Mouse (Mus musculus) regulatory T cell (primary cell): ENCODE measurements around the gene Sufu.

Source experiments
- in situ Hi-C: fragments of 300-600 bp; cut with MboI, MseI; formaldehyde crosslinking; loops from one replicate; pipeline ENCODE4 v1.15.1; 2025; ENCODE audit warnings: high pct_unique_total_duplicates

Sufu gene

GRCm38 (mm10) chr19:46527632-46528528 is 131.2 kb downstream of the Sufu start:
- in situ Hi-C loops, result no loop called here

GRCm38 (mm10) chr19:46528529-46529213 is 132.0 kb downstream of the Sufu start:
- in situ Hi-C loops, result no loop called here

DNA sequence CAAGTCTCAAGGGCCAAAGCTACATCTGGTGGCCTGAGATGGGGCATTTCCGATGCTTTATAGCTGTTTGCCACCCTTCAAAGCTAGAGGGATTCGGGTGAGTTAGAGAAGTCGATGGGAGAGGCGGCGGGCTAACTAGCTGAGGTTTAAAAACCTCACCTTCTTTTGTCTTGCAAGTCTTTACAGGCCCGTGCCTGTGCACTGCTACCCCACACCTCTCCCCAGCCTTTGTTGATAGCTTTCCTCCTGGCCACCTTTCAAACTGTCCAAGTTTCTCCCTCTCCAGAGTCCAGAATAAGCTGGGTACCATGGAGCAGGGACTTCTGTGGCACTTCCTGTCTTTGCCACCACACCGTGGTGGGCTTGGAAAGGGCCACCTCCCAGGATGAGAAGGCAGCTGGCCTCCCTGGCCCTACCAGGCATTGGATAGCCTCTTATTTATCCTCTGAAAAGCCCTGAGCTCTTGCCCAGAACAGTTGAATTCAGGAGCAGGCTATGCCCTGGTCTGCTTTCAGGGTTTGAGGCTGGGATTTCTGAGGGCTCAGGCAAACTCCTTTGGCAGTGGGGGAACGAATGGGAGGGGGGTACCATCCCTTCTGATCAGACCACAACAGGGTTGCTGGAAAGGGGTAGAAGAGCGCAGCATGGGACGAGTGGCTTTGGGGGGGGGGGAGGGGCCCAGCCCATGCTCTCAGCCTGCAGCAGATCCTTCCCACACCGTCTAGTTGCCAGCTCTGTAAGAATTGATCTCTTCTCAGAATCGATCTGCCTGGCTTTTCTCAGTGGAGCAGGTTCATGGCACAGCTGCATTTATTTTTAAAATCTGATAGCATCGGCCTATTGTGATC is 133.1 kb downstream of the Sufu start:
- in situ Hi-C loops, result no loop called here

GRCm38 (mm10) chr19:46530449-46530990 is 133.8 kb downstream of the Sufu start:
- in situ Hi-C loops, result no loop called here

DNA sequence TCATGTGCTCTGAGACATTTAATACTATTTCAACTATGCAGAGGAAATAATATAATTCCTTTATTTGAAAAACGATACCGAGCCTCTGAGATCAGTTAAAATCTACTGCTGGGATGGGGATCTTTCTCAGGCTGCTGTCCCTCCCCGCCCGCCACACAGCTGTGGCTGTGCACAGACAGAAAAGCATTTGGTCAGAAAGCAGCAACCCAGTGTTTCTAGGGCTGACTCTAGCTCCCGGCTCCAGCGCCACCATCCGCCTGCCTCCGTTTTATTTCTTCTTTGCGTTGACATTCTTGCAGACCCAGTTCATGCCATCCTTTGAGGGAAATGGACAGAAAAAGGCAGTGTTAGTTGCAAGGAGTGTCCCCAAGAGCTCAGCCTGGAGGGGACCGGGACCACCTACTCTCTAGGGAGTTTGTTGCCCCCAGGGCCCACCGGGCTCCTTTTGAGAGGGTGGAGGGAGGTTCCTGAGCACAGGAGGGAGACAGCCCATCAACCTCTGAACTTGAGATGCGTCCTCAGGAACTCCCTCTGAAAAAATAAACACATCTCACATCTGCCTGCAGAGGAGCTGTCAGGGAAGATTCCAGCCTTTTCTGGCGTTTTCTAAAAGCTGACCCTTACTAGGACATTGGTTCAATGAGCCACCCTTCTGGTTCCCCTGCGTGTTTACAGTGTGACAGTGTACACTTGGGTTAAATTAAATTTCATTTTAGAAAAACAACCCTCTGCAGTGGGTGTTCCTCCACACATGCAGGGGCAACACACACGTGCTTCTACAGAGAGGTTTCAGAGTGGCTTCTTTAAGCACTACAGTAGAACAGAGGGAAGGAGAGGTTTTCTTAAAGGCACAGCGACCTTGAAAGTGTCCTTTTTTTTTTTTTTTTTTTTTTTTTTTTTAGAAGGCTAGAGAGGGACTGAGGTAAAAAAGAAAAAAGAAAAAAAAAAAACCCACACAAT is 134.7 kb downstream of the Sufu start:
- in situ Hi-C loops, result no loop called here

DNA sequence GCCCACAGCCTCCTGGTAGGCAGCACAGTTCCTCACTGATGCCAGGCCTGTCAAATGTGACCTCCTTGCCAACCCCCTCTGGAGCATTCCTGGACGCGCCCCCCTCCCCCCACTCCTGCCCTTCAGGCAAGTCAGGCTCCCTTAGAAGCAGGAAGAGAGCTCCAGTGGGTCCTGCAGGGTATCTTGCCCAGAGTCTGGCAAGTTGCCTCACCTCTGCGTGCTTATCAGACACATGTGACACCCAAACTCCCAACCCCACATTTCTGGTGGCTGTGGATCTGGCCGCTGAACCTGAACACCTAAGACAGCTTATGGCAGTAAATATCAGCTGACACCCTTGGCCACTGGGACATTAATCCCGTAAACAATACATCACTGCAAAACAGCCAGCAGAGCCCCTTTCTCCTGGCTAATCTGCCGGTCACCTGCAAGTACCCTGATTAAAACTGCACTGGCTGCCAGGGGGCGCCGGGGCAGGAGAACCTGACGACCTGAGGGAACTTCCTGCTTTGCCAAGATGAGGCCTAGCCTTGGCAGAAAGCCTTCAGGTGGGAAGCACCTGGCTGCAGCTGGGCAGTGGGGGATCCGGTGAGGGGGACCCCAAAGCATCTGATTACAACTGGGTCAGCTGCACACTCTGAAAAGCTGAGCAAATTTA is 135.5 kb downstream of the Sufu start:
- in situ Hi-C loops, result no loop called here

- in situ Hi-C loops, result no loop called here
Observed at GRCm38 (mm10) chr19:46533066-46533465, 136.4 kb downstream of the Sufu start.

GRCm38 (mm10) chr19:46533525-46533924 is 136.8 kb downstream of the Sufu start:
- in situ Hi-C loops, result no loop called here

DNA sequence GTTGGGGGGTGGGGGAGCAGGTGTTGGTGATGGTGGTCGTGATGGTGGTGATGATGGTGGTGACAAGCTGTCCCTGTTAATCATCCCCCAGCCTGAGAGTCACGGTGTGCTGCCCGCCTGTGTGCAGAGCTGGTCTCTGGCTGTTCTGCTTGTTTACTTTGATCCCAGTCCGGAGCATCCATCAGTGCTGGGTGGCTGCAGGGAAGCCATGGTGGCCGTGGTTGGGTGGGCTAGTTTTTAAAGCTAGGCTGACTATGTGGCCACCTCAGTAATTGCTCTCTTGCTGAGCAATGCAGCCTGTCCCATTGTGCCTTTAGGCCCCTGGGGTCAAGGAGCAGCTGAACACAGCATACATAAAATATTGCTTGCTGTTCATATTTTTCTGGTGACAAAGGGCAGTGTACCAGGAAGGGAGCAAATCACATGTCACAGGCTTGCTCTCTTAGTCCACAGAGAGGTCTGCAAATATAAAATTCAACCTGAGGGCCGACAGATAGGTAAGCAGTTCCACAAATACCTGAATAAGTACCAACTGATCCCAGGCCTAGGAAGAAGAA is 137.9 kb downstream of the Sufu start:
- in situ Hi-C loops, result no loop called here

DNA sequence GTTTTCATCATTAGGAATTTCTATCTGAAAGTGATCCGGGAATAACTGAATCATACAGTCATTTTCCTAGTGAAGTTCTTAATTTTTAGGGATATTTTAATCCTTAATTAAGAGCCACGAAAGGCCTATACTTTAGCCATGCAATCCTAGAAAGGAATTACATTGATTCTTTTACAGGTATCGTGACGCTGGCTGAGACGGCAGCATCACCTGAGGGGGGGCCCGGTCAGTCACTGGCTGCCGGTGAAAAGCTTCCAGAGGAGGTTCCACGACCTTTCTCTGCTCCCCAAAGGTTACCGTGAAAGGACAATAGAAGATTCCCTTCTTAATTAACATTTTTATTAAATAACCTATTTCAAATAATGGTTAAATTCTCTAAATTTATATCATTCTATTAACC is 140.7 kb downstream of the Sufu start:
- in situ Hi-C loops, result no loop called here

GRCm38 (mm10) chr19:46538213-46538612 is 141.5 kb downstream of the Sufu start:
- in situ Hi-C loops, result no loop called here
